Mouse (Mus musculus): ENCODE results near the gene Dtnb. TPM values are rescaled to one million over a fixed set of nuclear protein-coding genes. Genes with fewer than 3 reads are reported as not detected.

The Dtnb gene
- polyA plus RNA-seq, 1 experiment from 2014 or later: 16.3 TPM

GRCm38 (mm10) chr12:3760876-3761590, 188.9 kb downstream of the Dtnb start:
- Histone ChIP-seq H3K27me3 (no peaks in the 10 kb centered on the region), H3K36me3 (no peaks in the 10 kb centered on the region)
- no peak for ATAC-seq (ENCODE audit: low read depth)

DNA sequence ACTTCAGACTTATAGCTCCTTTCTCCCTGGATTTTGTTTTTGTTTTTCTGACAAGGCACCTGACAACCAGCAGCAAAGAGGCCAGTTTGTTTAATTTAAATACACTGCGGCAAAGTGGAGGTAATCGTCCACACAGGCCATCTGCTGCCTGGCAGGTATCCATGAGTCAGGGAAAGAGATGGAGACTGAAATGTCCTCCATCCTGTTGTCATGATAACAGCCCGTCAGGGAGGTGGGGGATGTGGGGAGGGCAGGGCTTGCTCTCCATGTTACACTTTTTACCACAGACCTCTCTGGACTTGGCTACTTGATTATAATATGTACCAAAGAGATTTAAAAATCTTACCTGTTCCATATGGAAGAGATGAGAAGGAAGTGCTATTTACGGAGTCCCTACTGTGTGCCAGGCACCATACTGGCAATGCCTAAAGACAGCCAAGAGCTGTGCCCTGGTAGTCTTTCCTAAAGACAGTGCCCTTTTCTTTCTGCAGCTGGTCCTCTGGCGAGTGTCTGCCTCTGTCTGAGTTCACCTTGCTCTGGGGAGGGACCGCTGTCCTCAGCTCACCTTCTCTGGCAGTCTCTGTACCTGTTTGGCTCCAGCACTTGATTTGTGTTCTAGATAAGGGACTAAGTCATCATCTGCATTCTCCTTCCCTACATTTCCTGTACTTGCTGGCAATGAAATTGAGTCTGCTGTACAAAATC, 189.6 kb downstream of the Dtnb start:
- ATAC-seq (ENCODE audit: low read depth) (no peak), DNase-seq (no peak)
- H3K4me3 ChIP-seq (replicated peaks): no peak overlapping the region
- no peak overlapping the region for H3K4me2 ChIP-seq
- no peak overlapping the region for H3K9ac ChIP-seq
- no peaks in the 10 kb centered on the region for H3K36me3 ChIP-seq
- no peak overlapping the region for H3K27ac ChIP-seq
- WGBS (ENCODE audit: insufficient replicate concordance): 62% methylated on average over 6 of the region's 6 CpGs
- H3K4me1 ChIP-seq (replicated peaks): no peaks in the 10 kb centered on the region
- H3K9me3 ChIP-seq (replicated peaks): no peaks in the 10 kb centered on the region
- no peaks in the 10 kb centered on the region for H3K27me3 ChIP-seq

More at GRCm38 (mm10) chr12:3760876-3761590, 188.9 kb downstream of the Dtnb start:
- WGBS (ENCODE audit: insufficient replicate concordance): 75% methylated on average over 4 of the region's 4 CpGs
- Histone ChIP-seq H3K27ac (no peak overlapping the region), H3K4me3 (replicated peaks) (no peak overlapping the region), H3K9ac (no peak overlapping the region), H3K4me1 (replicated peaks) (no peaks in the 10 kb centered on the region), H3K4me2 (no peak overlapping the region), H3K9me3 (replicated peaks) (no peaks in the 10 kb centered on the region)
- DNase-seq: no peak

DNA sequence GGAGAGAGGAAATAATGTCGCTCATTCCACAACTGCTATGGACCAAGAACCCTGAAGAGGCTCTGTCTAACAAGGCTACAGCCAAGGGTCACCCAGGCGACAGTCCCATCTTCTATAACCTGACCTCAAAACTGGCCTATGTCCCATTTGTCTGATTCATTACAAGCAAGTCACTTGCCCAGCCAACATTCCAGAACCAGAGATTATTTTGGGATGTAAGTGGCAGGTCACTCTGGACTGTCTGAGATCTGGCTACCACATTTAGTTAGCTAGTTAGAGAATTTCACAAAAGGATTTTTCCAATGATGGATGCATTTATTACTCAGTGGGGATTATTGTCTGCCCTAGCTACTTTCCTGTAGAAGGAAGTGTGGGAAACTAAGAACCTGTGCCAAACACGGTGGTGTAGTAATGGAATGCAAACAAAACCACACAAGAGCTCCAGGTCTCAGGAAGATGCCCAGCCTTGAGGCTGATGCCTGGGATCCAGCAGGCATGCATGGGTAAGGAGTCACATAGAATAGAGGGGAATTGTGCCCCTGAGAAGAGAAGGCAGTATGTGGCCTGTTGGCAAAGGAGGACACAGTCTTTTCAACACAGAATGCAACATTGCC, 192.1 kb downstream of the Dtnb start:
- no peak for DNase-seq
- Histone ChIP-seq H3K9me3 (replicated peaks) (no peaks in the 10 kb centered on the region), H3K36me3 (no peaks in the 10 kb centered on the region), H3K4me2 (no peak overlapping the region), H3K9ac (no peak overlapping the region), H3K4me1 (replicated peaks) (no peaks in the 10 kb centered on the region), H3K27me3 (no peaks in the 10 kb centered on the region), H3K27ac (no peak overlapping the region), H3K4me3 (replicated peaks) (no peak overlapping the region)
- no peak for ATAC-seq (ENCODE audit: low read depth)
- 53% methylated on average over 3 of the region's 3 CpGs for WGBS (ENCODE audit: insufficient replicate concordance)

- WGBS (ENCODE audit: insufficient replicate concordance): 83% methylated on average over 8 of the region's 8 CpGs
- ATAC-seq (ENCODE audit: low read depth): no peak
- Histone ChIP-seq H3K4me3 (replicated peaks) (no peak overlapping the region), H3K27ac (no peak overlapping the region), H3K36me3 (no peaks in the 10 kb centered on the region), H3K4me1 (replicated peaks) (no peaks in the 10 kb centered on the region), H3K9me3 (replicated peaks) (no peaks in the 10 kb centered on the region), H3K4me2 (no peak overlapping the region), H3K27me3 (no peaks in the 10 kb centered on the region), H3K9ac (no peak overlapping the region)
- DNase-seq: no peak
Observed at GRCm38 (mm10) chr12:3767360-3767759, 195.2 kb downstream of the Dtnb start.

- Histone ChIP-seq H3K4me2 (no peak overlapping the region), H3K9ac (no peak overlapping the region), H3K27ac (no peak overlapping the region), H3K36me3 (no peaks in the 10 kb centered on the region), H3K9me3 (replicated peaks) (no peaks in the 10 kb centered on the region), H3K27me3 (no peaks in the 10 kb centered on the region), H3K4me1 (replicated peaks) (0 out of 2 replicates have a peak, but pooled peaks cover under 1% of the 10 kb centered on the region), H3K4me3 (replicated peaks) (no peak overlapping the region)
- no peak for ATAC-seq (ENCODE audit: low read depth)
- 76% methylated on average over 4 of the region's 4 CpGs for WGBS (ENCODE audit: insufficient replicate concordance)
- DNase-seq: no peak
Observed at GRCm38 (mm10) chr12:3768391-3768790, 196.2 kb downstream of the Dtnb start.

DNA sequence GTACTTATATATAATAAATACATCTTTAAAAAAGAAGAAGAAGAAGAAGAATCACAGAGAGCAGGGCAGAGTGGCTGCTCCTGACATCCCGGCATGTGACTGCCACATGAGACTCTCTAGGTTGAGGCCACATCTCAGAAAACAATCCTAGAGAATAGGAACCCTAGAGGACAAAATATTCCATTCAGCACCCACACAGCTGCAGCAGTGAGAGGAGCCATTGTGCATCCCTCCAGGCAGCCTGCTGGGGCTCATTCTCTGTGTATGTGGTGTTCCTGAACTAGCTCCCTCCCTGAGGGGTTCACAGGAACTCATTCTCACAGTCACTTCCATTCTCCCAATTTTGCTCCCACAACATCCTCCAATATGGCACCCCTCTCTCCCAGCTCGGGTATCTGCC, 198.4 kb downstream of the Dtnb start:
- Histone ChIP-seq H3K36me3 (no peaks in the 10 kb centered on the region), H3K9me3 (replicated peaks) (no peaks in the 10 kb centered on the region), H3K27me3 (no peaks in the 10 kb centered on the region), H3K4me1 (replicated peaks) (0 out of 2 replicates have a peak, but pooled peaks cover 2% of the 10 kb centered on the region), H3K27ac (no peak overlapping the region), H3K4me2 (no peak overlapping the region), H3K9ac (no peak overlapping the region), H3K4me3 (replicated peaks) (no peak overlapping the region)
- WGBS (ENCODE audit: insufficient replicate concordance): 69% methylated on average over 2 of the region's 2 CpGs
- DNase-seq (no peak), ATAC-seq (ENCODE audit: low read depth) (no peak)

- Histone ChIP-seq H3K4me1 (replicated peaks) (0 out of 2 replicates have a peak, but pooled peaks cover 2% of the 10 kb centered on the region), H3K9ac (no peak overlapping the region), H3K4me2 (no peak overlapping the region), H3K4me3 (replicated peaks) (no peak overlapping the region), H3K27ac (no peak overlapping the region), H3K36me3 (no peaks in the 10 kb centered on the region), H3K9me3 (replicated peaks) (no peaks in the 10 kb centered on the region), H3K27me3 (no peaks in the 10 kb centered on the region)
- no peak for ATAC-seq (ENCODE audit: low read depth)
- no peak for DNase-seq
- 51% methylated on average over 2 of the region's 2 CpGs for WGBS (ENCODE audit: insufficient replicate concordance)
Observed at GRCm38 (mm10) chr12:3771080-3771479, 198.9 kb downstream of the Dtnb start.

GRCm38 (mm10) chr12:3773643-3774042, 201.5 kb downstream of the Dtnb start:
- Histone ChIP-seq H3K9ac (no peak overlapping the region), H3K27ac (no peak overlapping the region), H3K27me3 (no peaks in the 10 kb centered on the region), H3K36me3 (no peaks in the 10 kb centered on the region), H3K4me2 (no peak overlapping the region), H3K9me3 (replicated peaks) (no peaks in the 10 kb centered on the region), H3K4me3 (replicated peaks) (no peak overlapping the region), H3K4me1 (replicated peaks) (peaks cover 12% of the 10 kb centered on the region)
- ATAC-seq (ENCODE audit: low read depth): no peak
- no peak for DNase-seq
- 72% methylated on average over 3 of the region's 3 CpGs for WGBS (ENCODE audit: insufficient replicate concordance)

- Histone ChIP-seq H3K36me3 (no peaks in the 10 kb centered on the region), H3K27ac (no peak overlapping the region), H3K4me2 (no peak overlapping the region), H3K9ac (no peak overlapping the region), H3K4me3 (replicated peaks) (no peak overlapping the region), H3K9me3 (replicated peaks) (no peaks in the 10 kb centered on the region), H3K27me3 (no peaks in the 10 kb centered on the region), H3K4me1 (replicated peaks) (peaks cover 27% of the 10 kb centered on the region)
- 55% methylated on average over 2 of the region's 2 CpGs for WGBS (ENCODE audit: insufficient replicate concordance)
- DNase-seq (no peak), ATAC-seq (ENCODE audit: low read depth) (no peak)
Observed at GRCm38 (mm10) chr12:3776015-3776414, 203.8 kb downstream of the Dtnb start.

DNA sequence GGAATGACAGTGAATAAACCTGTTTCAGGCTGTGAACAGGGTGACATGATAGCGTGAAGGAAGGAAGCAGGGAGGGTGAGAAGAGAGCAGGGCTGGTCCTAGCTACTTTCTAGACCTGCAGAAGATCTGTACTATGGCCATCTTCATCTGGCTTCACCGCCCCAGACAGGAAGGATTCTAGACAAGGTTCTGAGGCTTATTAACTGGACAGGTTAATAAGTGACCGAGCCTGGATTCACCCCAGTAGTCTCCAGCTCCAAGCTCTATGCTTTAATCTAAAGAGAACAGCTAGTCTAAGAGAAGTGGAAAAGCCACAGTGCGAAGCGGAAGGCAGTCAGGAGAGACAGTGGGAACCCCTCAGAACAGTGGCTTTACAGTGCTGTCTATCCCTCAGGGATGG, 205.5 kb downstream of the Dtnb start:
- DNase-seq: no peak
- WGBS (ENCODE audit: insufficient replicate concordance): 65% methylated on average over 5 of the region's 5 CpGs
- peaks cover 37% of the 10 kb centered on the region for H3K4me1 ChIP-seq (replicated peaks)

GRCm38 (mm10) chr12:3778286-3778685, 206.1 kb downstream of the Dtnb start:
- Histone ChIP-seq H3K27ac (no peak overlapping the region), H3K9ac (no peak overlapping the region), H3K4me1 (replicated peaks) (peaks cover 37% of the 10 kb centered on the region), H3K27me3 (no peaks in the 10 kb centered on the region), H3K4me2 (no peak overlapping the region), H3K36me3 (no peaks in the 10 kb centered on the region), H3K4me3 (replicated peaks) (no peak overlapping the region), H3K9me3 (replicated peaks) (no peaks in the 10 kb centered on the region)
- 60% methylated on average over 6 of the region's 6 CpGs for WGBS (ENCODE audit: insufficient replicate concordance)
- ATAC-seq (ENCODE audit: low read depth): no peak
- no peak for DNase-seq

More for the DNA sequence above, 205.5 kb downstream of the Dtnb start:
- Histone ChIP-seq H3K27ac (0 out of 2 replicates have a peak overlapping the region, but pooled peaks have one; percentile 18), H3K4me3 (replicated peaks) (no peak overlapping the region), H3K9me3 (replicated peaks) (no peaks in the 10 kb centered on the region), H3K9ac (no peak overlapping the region), H3K4me2 (no peak overlapping the region), H3K36me3 (no peaks in the 10 kb centered on the region), H3K27me3 (no peaks in the 10 kb centered on the region)
- ATAC-seq (ENCODE audit: low read depth): no peak

All from liver, embryonic 13.5 days (tissue).